Mouse (Mus musculus) liver, embryonic 14.5 days (tissue): ENCODE data around the gene Efcab1.
"Not testable (repeated sequence)": the region's sequence is repeated elsewhere in the genome, so short reads cannot be mapped to it uniquely, and the experiment has no call there.

Experiments
- CTCF ChIP-seq: IDR thresholded peaks from 2 replicates; pipeline ENCODE4 v1.5.1; 2016; ENCODE audit warnings: antibody characterized with exemption, low read depth, control low read depth
- EP300 ChIP-seq: IDR thresholded peaks from 2 replicates; pipeline ENCODE4 v1.6.1; 2016; ENCODE audit warnings: antibody characterized with exemption, low read depth

DNA sequence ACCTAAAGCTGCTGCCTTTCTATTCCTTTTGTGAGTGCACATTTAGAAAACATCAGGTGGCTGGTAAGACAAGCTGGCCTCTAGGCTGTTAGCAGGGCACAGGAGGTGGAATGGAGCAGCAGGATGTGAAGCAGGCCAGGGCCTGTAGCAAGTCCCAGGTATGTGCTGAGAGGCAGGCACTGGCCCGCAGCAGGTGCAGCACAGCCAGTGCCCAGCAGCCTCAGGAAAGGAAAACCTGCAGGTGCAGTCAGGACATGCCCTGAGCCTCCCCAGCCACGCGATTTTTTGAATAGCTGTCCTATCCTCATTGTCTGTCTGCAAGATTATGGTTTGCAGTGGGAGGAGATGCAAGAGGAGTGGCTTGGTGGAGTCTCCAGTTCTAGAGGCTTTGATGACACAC, 24.3 kb downstream of the Efcab1 start:
- TF ChIP-seq CTCF, EP300: not testable (repeated sequence)
